In the genomic region with DNA sequence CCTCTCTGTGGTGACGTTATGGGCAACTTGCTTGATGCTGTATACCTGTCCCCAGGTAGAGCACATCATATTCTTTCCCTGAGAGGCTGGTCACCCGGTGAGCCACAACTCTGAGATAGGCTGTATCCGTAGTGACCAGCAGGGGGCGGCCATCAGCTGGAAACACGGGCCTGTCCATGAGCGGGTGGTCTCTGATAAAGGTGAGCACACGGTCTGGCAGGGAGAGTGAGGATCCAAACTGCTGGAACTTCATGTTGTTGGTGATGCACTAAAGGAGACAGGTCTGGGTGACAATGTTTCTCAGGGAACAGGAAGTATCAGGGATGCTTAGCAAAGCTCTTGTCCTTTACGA, we compare ENCODE assay signal across 8 mouse cellular contexts. TPM values are rescaled to one million over a fixed set of nuclear protein-coding genes. Genes with fewer than 3 reads are reported as not detected.
DNase-seq lines count a peak whose midpoint lies in the region; ATAC-seq and TF ChIP-seq lines count a peak whose summit lies in the region.
"Had no signal": no experiment of that assay in that cellular context is flagged by ENCODE, and none has a peak within 500 bp of the region (broad histone marks: within the 10 kb centered on the region; RNA-seq: fewer than 3 reads in every experiment).

No protein-coding gene starts in this region.

- H3K27me3 ChIP-seq in E14TG2a.4 (ENCODE audit: insufficient read depth, low read length): peaks cover 25% of the 10 kb centered on the region
- H3K27me3 ChIP-seq in hindbrain, embryonic 12.5 days: no peaks in the 10 kb centered on the region
- H3K27me3 ChIP-seq in midbrain, embryonic 12.5 days: no peaks in the 10 kb centered on the region
- no peaks in the 10 kb centered on the region for H3K27me3 ChIP-seq in stomach, embryonic 14.5 days (ENCODE audit: control insufficient read depth, insufficient read depth, low read length)

- ATAC-seq in hindbrain, embryonic 12.5 days (ENCODE audit: low FRiP score): peak; percentile 36; the same call in 1 of the 2 replicates
- peak; percentile 68; the same call in 1 of the 2 replicates for ATAC-seq in midbrain, embryonic 12.5 days (ENCODE audit: low FRiP score, low read depth)
- ATAC-seq in stomach, embryonic 14.5 days (ENCODE audit: insufficient number of reproducible peaks, insufficient read depth, low FRiP score, low read depth): peak; percentile 54; the same call in 1 of the 2 replicates

- peaks cover 27% of the 10 kb centered on the region for H3K4me1 ChIP-seq in E14TG2a.4 (replicated peaks; ENCODE audit: low read depth, low read length)
- H3K4me1 ChIP-seq in hindbrain, embryonic 12.5 days: no peaks in the 10 kb centered on the region
- H3K4me1 ChIP-seq in midbrain, embryonic 12.5 days: no peaks in the 10 kb centered on the region
- no peaks in the 10 kb centered on the region for H3K4me1 ChIP-seq in stomach, embryonic 14.5 days (ENCODE audit: control insufficient read depth, insufficient read depth, low read length)

- H3K9ac ChIP-seq in hindbrain, embryonic 12.5 days: no peak overlapping the region
- H3K9ac ChIP-seq in midbrain, embryonic 12.5 days (replicated peaks): no peak overlapping the region
- no peak overlapping the region for H3K9ac ChIP-seq in stomach, embryonic 14.5 days (replicated peaks; ENCODE audit: low read depth, low read length)

- no peak overlapping the region for H3K4me2 ChIP-seq in hindbrain, embryonic 12.5 days (replicated peaks)
- H3K4me2 ChIP-seq in midbrain, embryonic 12.5 days (replicated peaks): no peak overlapping the region
- no peak overlapping the region for H3K4me2 ChIP-seq in stomach, embryonic 14.5 days (replicated peaks; ENCODE audit: low read depth, low read length)

- H3K27ac ChIP-seq in hindbrain, embryonic 12.5 days: no peak overlapping the region
- H3K27ac ChIP-seq in midbrain, embryonic 12.5 days (replicated peaks): no peak overlapping the region
- no peak overlapping the region for H3K27ac ChIP-seq in stomach, embryonic 14.5 days (ENCODE audit: low read length)

- H3K36me3 ChIP-seq in E14TG2a.4 (ENCODE audit: insufficient read depth, low read length): no peaks in the 10 kb centered on the region
- H3K36me3 ChIP-seq in hindbrain, embryonic 12.5 days: peaks cover 3% of the 10 kb centered on the region; the same call in 1 of the 2 replicates
- H3K36me3 ChIP-seq in midbrain, embryonic 12.5 days: no peaks in the 10 kb centered on the region
- no peaks in the 10 kb centered on the region for H3K36me3 ChIP-seq in stomach, embryonic 14.5 days (ENCODE audit: control insufficient read depth, insufficient read depth, low read length)

- intact Hi-C loops in left cerebral cortex, postnatal 25 days (cut with DNase I): loop anchor here (2.0 to 10.0 kb wide), 2 partner anchors 53 to 187 kb away; a partner anchor contains a TSS

- 21% methylated on average over 8 of the region's 8 CpGs for WGBS in hindbrain, embryonic 12.5 days
- 19% methylated on average over 8 of the region's 8 CpGs for WGBS in midbrain, embryonic 12.5 days
- WGBS in stomach, embryonic 14.5 days: 17% methylated on average over 8 of the region's 8 CpGs

- peak; percentile 73 for TF ChIP-seq CTCF in E14TG2a.4 (conservative IDR thresholded peaks at IDR 0.05; ENCODE audit: low read length)

- no peaks in the 10 kb centered on the region for H3K9me3 ChIP-seq in E14TG2a.4 (ENCODE audit: low read length)
- H3K9me3 ChIP-seq in hindbrain, embryonic 12.5 days (replicated peaks): no peaks in the 10 kb centered on the region
- no peaks in the 10 kb centered on the region for H3K9me3 ChIP-seq in midbrain, embryonic 12.5 days
- H3K9me3 ChIP-seq in stomach, embryonic 14.5 days (ENCODE audit: control insufficient read depth, low read depth, low read length): no peaks in the 10 kb centered on the region

- H3K4me3 ChIP-seq in E14TG2a.4 (replicated peaks; ENCODE audit: low read length): no peak overlapping the region
- H3K4me3 ChIP-seq in hindbrain, embryonic 12.5 days: no peak overlapping the region
- no peak overlapping the region for H3K4me3 ChIP-seq in midbrain, embryonic 12.5 days
- H3K4me3 ChIP-seq in stomach, embryonic 14.5 days (ENCODE audit: low read depth, low read length): no peak overlapping the region

- peak; percentile 58 to 64 for DNase-seq in B cell, adult 2 months
- DNase-seq in embryo, embryonic 9.5 days (ENCODE audit: extremely low spot score): peak; percentile 61
- peak; percentile 56 to 57 for DNase-seq in left cerebral cortex, postnatal 25 days (ENCODE audit: low spot score in 2 of 2)

RNA-seq across cellular contexts. Expression of a gene that starts 21.8 kb away (rescaled TPM):
- 10.8 and 10.9 TPM in 2 replicates for polyA plus RNA-seq in hindbrain, embryonic 12.5 days (2016; fragmentation: Nextera tagmentation; extraction: Ambion mirVana)
- total RNA-seq in left cerebral cortex, postnatal 25 days (2021): 10 to 100 TPM; 37.5 to 40.6 TPM
- polyA plus RNA-seq in midbrain, embryonic 12.5 days (2016; fragmentation: Nextera tagmentation; extraction: Ambion mirVana): 6.4 and 7.4 TPM in 2 replicates
- polyA plus RNA-seq in stomach, embryonic 14.5 days (2014; fragmentation: Nextera tagmentation; extraction: Ambion mirVana): 1.8 and 1.9 TPM in 2 replicates

RNA-seq across cellular contexts. Expression of a gene that starts 28.9 kb away (rescaled TPM):
- 0.20 and 1.1 TPM in 2 replicates for polyA plus RNA-seq in hindbrain, embryonic 12.5 days (2016; fragmentation: Nextera tagmentation; extraction: Ambion mirVana)
- not detected for total RNA-seq in left cerebral cortex, postnatal 25 days (2021)
- 0.09 and 0.12 TPM in 2 replicates for polyA plus RNA-seq in midbrain, embryonic 12.5 days (2016; fragmentation: Nextera tagmentation; extraction: Ambion mirVana)
- polyA plus RNA-seq in stomach, embryonic 14.5 days (2014; fragmentation: Nextera tagmentation; extraction: Ambion mirVana): 0.35 and 0.87 TPM in 2 replicates
- total RNA-seq: gastrocnemius, postnatal 36 days had no signal
